Mouse (Mus musculus) cerebellum, postnatal 25 days (tissue): Measurements from ENCODE around the gene 1110032A03Rik.
A peak's percentile ranks its signal among the peaks of the same experiment; 100 is the strongest.

Experiments
- DNase-seq, 2 experiments: peaks; one replicate each; pipeline ENCODE4 v3.0.0; 2021; ENCODE audit warnings: mixed read lengths in 2 of 2

1110032A03Rik gene

DNA sequence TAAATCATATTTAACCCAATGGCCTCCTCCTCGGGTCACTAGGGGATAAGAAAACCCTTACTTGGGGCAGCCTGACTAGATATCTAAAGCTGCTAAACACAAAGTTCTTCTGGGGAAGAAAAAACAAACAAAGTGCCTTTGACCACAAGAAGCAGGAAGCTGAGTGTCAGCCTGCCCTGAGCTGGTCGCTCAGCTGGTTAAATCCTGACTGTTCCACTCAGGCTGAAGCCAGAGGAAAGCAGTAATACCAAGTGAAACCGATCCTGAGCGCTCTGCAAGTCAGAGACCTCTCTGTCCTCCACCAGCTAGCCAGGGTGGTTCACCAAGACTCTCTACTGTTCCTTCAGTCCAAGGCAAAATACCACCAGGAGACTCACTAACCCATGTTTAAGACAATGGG, 45.7 kb downstream of the 1110032A03Rik start:
- no peak for DNase-seq

GRCm38 (mm10) chr9:50727925-50728651, 47.2 kb downstream of the 1110032A03Rik start:
- peak; percentile 87 to 88 for DNase-seq

GRCm38 (mm10) chr9:50727171-50727924, 48.0 kb downstream of the 1110032A03Rik start:
- peak; percentile 72 to 73 for DNase-seq

DNA sequence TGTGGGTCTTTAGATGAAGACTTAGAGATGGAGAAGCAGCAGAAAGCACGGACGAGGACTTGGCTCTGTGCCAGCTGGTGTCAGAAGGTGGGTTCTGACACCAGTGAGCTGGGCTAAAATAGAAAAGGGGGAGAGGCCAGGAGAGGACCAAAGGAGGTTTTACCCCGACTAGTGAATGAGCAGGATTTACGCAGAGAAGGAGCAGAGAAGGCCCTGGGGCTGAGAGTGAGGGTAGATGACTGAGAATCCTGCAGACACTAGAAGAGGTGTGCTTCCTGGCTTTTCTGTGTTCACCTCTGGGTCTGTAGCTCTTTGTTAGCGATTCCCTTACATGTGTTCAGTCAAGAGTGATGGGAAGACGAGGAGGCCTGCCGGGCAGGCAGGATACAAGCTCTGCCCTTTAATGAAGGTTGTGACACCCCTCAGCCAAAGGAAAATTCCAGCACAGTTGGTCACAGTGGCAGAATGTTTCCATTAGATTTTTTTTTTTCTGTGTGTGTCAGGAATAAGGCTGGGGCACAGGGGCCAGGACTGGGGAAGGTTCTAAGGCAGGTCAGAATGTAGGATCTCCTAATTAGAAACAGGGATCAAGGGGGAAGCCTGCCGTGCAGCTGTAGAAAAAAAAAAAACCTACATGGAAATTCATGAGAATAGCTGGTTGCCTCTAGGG, 49.3 kb downstream of the 1110032A03Rik start:
- peak; percentile 64 to 66 for DNase-seq

DNA sequence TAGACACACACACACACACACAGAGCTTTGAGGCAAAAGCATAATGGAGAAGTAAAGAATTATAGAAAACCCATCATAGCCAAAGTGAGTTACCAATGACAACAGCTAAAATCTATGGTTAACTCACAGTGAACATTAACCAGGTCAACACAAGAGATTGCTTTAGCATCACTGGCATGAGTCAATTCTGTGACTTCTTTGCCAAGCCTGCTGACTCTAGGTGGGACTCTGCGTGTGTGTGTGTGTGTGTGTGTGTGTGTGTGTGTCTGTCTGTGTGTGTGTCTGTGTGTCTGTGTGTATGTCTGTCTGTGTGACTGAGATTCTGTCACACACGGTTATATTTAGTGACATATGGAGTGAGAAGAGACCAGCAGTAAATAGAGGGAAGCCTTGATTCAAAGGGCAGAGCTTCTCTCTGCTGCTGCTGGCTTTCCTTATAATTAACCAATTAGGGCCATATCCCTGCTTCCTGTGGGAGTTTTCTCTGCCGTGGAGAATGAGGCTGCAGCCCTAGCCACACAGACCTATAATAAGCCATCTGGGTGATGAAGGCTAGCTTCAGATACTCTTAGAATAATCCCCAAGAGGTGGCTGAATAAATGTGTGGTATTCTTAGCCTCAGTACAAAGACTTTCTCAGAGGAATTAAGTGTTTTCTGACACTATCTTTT, 50.5 kb downstream of the 1110032A03Rik start:
- DNase-seq = peak; percentile 36 to 53

DNA sequence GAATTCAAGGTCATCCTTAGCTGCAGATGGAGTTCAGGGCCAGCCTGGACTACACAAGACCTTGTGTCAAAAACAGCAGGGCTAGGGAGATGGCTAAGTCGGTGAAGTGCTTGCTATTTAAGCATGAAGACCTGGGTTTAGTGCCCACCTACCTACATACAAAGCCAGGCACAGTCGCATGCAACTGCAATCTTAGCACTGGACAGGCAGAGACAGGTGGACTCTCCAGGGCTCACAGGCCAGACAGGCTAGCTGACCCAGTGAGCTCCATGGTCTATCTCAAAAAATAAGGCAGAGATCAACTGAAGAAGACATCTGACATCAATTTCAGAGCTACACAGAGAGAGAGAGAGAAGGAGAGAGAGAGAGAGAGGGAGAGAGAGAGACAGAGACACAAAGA, 51.2 kb downstream of the 1110032A03Rik start:
- DNase-seq = peak; percentile 32 to 40

DNA sequence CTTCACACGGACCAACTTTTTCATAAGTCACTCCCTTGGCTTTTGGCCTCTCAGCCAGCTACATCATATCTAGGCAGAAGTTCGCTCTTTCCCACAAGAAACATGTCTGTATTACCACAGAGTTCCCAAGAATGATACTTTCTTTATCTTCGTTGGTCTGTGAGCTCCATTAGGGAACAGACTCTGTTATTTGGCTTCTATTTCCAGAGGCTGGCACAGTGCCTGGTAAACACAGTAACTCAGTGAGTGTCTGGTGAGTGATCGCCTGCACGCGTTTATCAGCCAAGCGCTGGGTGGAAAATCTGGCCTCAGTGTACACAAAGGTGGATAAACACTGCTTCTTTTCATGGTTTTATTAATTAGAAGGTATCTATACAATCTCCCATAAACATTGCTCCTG, 51.9 kb downstream of the 1110032A03Rik start:
- DNase-seq = peak; percentile 84 to 94

DNA sequence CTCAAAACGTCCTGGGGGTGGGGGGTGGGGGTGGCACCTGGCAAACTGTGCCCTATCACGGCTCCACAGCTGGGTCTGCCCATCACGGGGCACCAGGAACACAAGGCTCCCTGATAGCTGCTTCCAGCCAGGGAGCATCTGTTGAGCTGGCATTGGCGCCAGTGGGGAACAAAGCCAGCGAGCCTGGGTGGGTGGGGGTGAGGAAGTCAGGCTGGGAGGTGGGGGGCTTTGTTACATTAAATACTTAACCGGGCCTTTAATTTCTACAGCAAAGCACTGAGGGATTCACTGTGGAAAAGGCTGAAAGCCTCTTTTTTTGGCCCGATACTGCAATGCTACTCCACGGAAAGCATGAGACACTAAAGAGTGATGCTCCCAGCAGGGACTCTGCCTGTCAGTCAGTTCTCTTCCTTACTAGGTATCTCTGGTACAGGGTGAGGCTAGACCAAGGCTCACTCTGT, 52.8 kb downstream of the 1110032A03Rik start:
- peak; percentile 67 to 74 for DNase-seq

- peak in 1 of 2 experiments; percentile 26 for DNase-seq
These were observed 54.3 kb downstream of the 1110032A03Rik start for GRCm38 (mm10) chr9:50721061-50721460.

DNA sequence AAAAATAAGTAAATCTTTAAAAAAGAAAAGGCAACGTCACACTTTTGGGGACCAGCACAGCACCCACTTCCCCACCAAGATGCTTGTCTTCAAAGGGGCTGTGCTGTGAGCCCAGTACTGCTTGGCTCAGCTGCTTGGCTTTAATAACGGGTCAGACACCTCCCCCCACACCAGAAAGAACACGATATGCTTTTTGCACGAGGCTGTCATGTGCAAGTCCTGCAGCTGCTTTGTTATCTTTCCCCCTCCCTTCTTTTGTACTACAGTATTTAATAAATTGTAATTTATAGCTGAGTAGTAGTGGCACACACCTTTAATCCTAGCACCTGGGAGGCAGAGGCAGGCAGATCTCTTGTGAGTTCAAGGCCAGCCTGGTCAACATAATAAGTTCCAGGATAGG, 56.4 kb downstream of the 1110032A03Rik start:
- no peak for DNase-seq

DNA sequence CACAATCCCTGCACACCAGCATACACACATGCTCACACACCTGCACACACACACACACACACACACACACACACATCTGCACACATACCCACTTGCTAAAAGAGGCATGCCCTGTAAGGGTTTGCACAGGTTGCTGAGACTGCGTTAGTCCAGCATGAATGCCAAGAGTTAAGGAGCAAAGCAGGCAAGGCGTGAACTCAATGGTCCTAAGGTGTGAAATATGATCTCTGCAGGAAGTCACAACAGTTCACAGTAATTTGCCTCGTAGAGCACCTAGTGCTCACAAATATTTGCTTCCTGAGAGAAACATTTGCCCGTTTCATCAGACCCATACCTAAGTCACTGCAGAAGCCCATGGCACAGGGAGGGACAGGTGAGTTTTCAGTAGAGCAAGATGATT, 61.1 kb downstream of the 1110032A03Rik start:
- no peak for DNase-seq
